Mouse (Mus musculus) embryonic stem cell, embryonic (primary cell): Measurements from ENCODE around the gene Rpl12.

Experiments
- CTCF ChIA-PET, 4 experiments: fragments of 300-600 bp in 2 of 4; fragments of 350-600 bp in 2 of 4; sonication (Branson Sonifier 250); formaldehyde crosslinking; loops; one replicate each; lab custom pipeline; 2022; ENCODE audit warnings: inconsistent platforms in 2 of 4; lab: Charles Lee
- POLR2A ChIA-PET, 4 experiments: fragments of 300-600 bp in 2 of 4; fragments of 350-600 bp in 2 of 4; sonication (Branson Sonifier 250); formaldehyde crosslinking; loops; one replicate each; lab custom pipeline; 2022; ENCODE audit warnings: antibody characterized with exemption in 4 of 4, inconsistent platforms in 1 of 4; lab: Charles Lee

The Rpl12 gene

DNA sequence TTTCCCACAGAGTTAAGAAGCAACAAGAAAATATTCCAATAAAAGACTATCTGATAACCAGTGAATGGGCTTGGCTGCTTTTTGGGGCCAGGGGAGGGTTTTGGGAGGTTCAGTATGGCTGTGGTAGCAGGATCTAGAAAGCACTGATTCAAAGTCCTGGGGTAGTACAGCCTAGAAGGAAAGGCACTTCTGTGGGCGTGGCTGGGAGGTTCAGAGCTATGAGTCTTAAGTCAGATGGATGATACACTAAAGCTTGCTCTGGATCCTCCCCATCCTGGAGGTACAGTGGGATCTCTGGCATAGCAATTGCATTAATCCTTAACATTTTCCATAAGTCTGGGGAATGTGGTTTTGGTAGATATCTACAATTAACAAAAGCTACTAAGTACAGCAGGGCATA lies 2.6 kb downstream of the Rpl12 start:
- CTCF ChIA-PET = no interaction called here
- POLR2A ChIA-PET = interaction anchor here (0.7 to 13.5 kb wide), 39 partner anchors 9 to 483 kb away, joined by 3 to 403 read pairs (median 7); partner anchors contain the start of genes Slc2a8 (in 3 of the 4) and Garnl3 (in 2 of the 4)

DNA sequence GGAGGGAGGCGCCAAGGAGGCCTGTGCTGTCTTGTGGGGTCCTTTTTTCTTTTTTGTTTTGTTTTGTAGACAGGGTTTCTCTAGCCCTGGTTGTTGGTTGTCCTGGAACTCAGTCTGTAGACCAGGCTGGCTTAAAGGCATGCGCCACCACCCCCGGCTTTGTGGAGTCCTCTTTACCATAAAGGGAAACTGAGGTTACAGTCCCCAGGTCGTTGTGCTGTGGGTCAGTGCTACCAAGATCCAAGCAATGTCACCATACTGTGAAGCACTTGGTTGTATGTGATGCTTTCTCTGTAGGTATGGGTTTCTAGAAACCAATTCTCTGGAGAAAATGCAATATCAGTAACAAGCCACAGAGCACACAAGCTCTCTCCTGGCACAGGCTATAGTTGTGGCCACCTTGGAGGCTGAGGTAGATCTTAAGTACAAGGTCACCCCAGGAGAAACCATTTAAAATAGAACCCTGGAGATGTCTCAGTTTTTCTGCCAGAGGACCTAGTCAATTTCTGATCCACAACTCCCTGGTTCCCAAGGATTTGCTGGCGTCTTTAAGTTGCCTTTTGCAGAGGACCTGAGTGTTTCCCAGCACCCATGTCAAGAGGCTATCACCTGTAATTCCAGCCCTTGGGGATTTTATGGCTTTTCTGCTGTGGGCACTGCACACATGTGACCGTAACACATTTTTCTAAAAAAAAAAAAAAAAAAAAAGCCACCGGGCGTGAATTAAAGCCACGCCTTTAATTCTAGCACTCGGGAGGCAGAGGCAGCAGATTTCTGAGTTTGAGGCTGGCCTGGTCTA lies 3.5 kb downstream of the Rpl12 start:
- POLR2A ChIA-PET = interaction anchor here (0.6 to 13.5 kb wide), 40 partner anchors 8 to 565 kb away, joined by 3 to 403 read pairs (median 6); partner anchors contain the start of genes Slc2a8 (in 4 of the 4) and Garnl3 (in 2 of the 4)
- CTCF ChIA-PET = no interaction called here

DNA sequence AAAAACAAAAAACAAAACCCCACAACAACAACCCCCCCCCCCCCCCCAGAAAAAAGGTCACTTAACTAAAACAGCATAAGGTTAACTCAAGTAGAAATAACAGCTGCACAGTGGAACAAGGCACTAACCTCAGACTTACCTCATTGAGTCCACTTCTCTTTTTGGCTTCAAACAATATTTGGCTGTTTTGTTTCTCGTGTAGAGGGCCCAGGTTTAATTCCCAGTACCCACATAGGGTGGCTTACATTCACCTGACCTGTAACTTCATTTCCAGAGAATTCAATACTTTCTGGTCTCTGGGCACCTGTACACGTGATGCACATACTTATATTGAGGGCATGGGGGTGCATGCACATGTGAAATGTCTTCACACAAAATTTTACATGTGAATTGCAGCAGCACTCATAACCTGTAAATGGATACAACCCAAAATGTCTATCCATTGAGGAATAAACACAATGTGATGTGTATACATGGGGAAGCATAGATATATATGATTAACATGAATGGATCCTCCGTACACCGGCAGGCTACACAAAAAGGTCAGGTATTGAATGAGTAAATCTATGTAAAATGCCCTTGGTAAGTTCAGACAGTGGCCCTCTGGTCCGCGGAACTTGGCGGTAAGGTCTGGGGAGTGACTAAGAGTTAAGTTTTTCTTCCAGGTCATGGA lies 4.3 kb downstream of the Rpl12 start:
- ChIA-PET CTCF (interaction anchor here in 1 of 4 experiments (0.6 kb wide), 1 partner anchor 1025 kb away, joined by 4 read pairs; no protein-coding TSS in a partner anchor), POLR2A (interaction anchor here (0.6 to 13.5 kb wide), 44 partner anchors 8 to 566 kb away, joined by 3 to 403 read pairs (median 6); partner anchors contain the start of genes Slc2a8 (in 4 of the 4) and Garnl3 (in 2 of the 4))

GRCm38 (mm10) chr2:32966184-32966688 lies 4.9 kb downstream of the Rpl12 start:
- ChIA-PET POLR2A (interaction anchor here (0.5 to 4.1 kb wide), 53 partner anchors 8 to 625 kb away, joined by 3 to 80 read pairs (median 4); partner anchors contain the start of genes Garnl3 (in 3 of the 4), Slc2a8 (in 3 of the 4) and Ralgps1 (in 1 of the 4)), CTCF (interaction anchor here in 2 of 4 experiments (0.6 to 1.1 kb wide), 2 partner anchors 27 to 661 kb away, joined by 3 to 5 read pairs; no protein-coding TSS in a partner anchor)

GRCm38 (mm10) chr2:32966689-32967631 lies 5.6 kb downstream of the Rpl12 start:
- POLR2A ChIA-PET = interaction anchor here (0.5 to 4.1 kb wide), 60 partner anchors 9 to 625 kb away, joined by 3 to 80 read pairs (median 4); partner anchors contain the start of genes Garnl3 (in 3 of the 4), Slc2a8 (in 3 of the 4) and Ralgps1 (in 1 of the 4)
- CTCF ChIA-PET = interaction anchor here in 3 of 4 experiments (0.6 to 1.1 kb wide), 3 partner anchors 27 to 660 kb away, joined by 3 to 5 read pairs (median 3); no protein-coding TSS in a partner anchor

GRCm38 (mm10) chr2:32968024-32968614 lies 6.8 kb downstream of the Rpl12 start:
- ChIA-PET POLR2A (interaction anchor here (0.6 to 4.1 kb wide), 21 partner anchors 8 to 163 kb away, joined by 3 to 80 read pairs (median 6); partner anchors contain the start of genes Slc2a8 (in 4 of the 4) and Garnl3 (in 1 of the 4)), CTCF (interaction anchor here in 2 of 4 experiments (0.5 to 1.6 kb wide), 2 partner anchors 14 to 87 kb away, joined by 4 to 6 read pairs; partner anchors contain the start of gene Slc2a8 (in 1 of the 2))

- ChIA-PET POLR2A (interaction anchor here (0.6 to 4.1 kb wide), 24 partner anchors 8 to 511 kb away, joined by 3 to 80 read pairs (median 6); partner anchors contain the start of genes Slc2a8 (in 4 of the 4), Lrsam1 (in 2 of the 4), Rpl12 (in 2 of the 4) and Garnl3 (in 1 of the 4)), CTCF (interaction anchor here in 1 of 4 experiments (1.0 to 1.6 kb wide), 2 partner anchors 13 to 41 kb away, joined by 3 to 6 read pairs; partner anchors contain the start of gene Slc2a8)
These were observed 8.0 kb downstream of the Rpl12 start for GRCm38 (mm10) chr2:32969326-32969725.

DNA sequence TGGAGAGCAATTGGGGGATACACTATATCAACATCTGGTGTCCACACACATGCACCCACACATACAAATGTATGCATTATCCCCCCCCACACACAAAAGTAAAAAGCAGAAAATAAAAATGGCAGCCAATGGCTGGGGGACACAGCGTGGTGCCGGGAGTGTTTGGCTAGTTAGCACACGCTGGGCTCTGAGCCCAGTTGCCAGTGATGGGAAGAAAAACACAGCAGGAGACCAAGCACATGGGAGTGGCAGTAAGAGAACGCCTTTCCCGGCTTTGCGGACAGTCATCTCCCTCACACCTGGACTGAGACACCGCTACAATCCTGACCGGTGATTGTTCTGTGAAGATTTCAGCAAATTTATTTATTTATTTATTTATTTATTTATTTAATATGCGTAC lies 9.9 kb downstream of the Rpl12 start:
- ChIA-PET POLR2A (interaction anchor here in 3 of 4 experiments (0.6 to 17.2 kb wide), 18 partner anchors 8 to 1666 kb away, joined by 3 to 290 read pairs (median 3); partner anchors contain the start of genes Lrsam1 (in 3 of the 3), Rpl12 (in 3 of the 3), Slc2a8 (in 3 of the 3) and Garnl3 (in 1 of the 3)), CTCF (interaction anchor here in 1 of 4 experiments (1.1 kb wide), 1 partner anchor 43 kb away, joined by 4 read pairs; no protein-coding TSS in a partner anchor)

- ChIA-PET POLR2A (interaction anchor here in 2 of 4 experiments (0.6 to 17.2 kb wide), 10 partner anchors 8 to 72 kb away, joined by 3 to 290 read pairs (median 3); partner anchors contain the start of genes Lrsam1 (in 2 of the 2), Rpl12 (in 2 of the 2) and Slc2a8 (in 1 of the 2)), CTCF (interaction anchor here in 1 of 4 experiments (0.8 kb wide), 1 partner anchor 13 kb away, joined by 3 read pairs; the partner anchor contains the start of genes Lrsam1 and Rpl12)
These were observed 12.9 kb downstream of the Rpl12 start for GRCm38 (mm10) chr2:32974216-32974615.

DNA sequence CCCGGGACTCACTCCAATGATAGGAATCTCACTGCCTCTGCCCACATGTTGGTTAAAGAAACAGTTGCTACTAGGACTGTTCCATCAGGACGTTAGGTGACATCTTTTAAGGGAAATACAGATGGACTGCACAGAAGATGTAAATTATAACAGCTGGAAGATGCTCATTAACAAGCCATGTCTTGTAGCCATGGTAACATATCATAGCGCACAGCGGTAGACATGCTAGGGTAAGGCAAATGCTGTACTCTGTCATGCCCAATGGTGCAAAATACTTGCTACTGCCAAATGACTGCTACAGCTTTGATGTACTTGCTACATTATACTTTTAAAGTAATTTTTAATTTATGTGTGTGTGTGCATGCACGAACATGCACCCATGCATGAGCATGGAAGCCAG lies 15.8 kb downstream of the Rpl12 start:
- CTCF ChIA-PET = interaction anchor here in 1 of 4 experiments (1.5 kb wide), 1 partner anchor 49 kb away, joined by 5 read pairs; no protein-coding TSS in a partner anchor
- POLR2A ChIA-PET = interaction anchor here in 3 of 4 experiments (1.1 to 17.2 kb wide), 5 partner anchors 9 to 48 kb away, joined by 3 to 290 read pairs (median 21); partner anchors contain the start of genes Lrsam1 (in 3 of the 3) and Rpl12 (in 3 of the 3)

GRCm38 (mm10) chr2:32978675-32979074 lies 17.3 kb downstream of the Rpl12 start:
- ChIA-PET CTCF (interaction anchor here in 2 of 4 experiments (1.0 to 1.6 kb wide), 3 partner anchors 39 to 51 kb away, joined by 3 to 5 read pairs (median 3); no protein-coding TSS in a partner anchor), POLR2A (interaction anchor here in 3 of 4 experiments (0.6 to 17.2 kb wide), 7 partner anchors 9 to 40 kb away, joined by 4 to 290 read pairs (median 15); partner anchors contain the start of genes Lrsam1 (in 2 of the 3) and Rpl12 (in 2 of the 3))

- POLR2A ChIA-PET = interaction anchor here (0.7 to 17.2 kb wide), 17 partner anchors 9 to 406 kb away, joined by 3 to 290 read pairs (median 4); partner anchors contain the start of genes Lrsam1 (in 4 of the 4), Rpl12 (in 4 of the 4) and Garnl3 (in 1 of the 4)
- CTCF ChIA-PET = interaction anchor here (0.6 to 1.6 kb wide), 8 partner anchors 10 to 369 kb away, joined by 3 to 6 read pairs (median 3); no protein-coding TSS in a partner anchor
These were observed 18.3 kb downstream of the Rpl12 start for GRCm38 (mm10) chr2:32979675-32980074.

GRCm38 (mm10) chr2:32981281-32981680 lies 19.9 kb downstream of the Rpl12 start:
- ChIA-PET CTCF (interaction anchor here in 2 of 4 experiments (0.9 to 2.1 kb wide), 7 partner anchors 28 to 421 kb away, joined by 3 to 14 read pairs (median 5); no protein-coding TSS in a partner anchor), POLR2A (interaction anchor here (0.6 to 17.2 kb wide), 25 partner anchors 10 to 458 kb away, joined by 3 to 290 read pairs (median 9); partner anchors contain the start of genes Lrsam1 (in 3 of the 4), Rpl12 (in 3 of the 4), Garnl3 (in 2 of the 4) and Angptl2 (in 1 of the 4))

GRCm38 (mm10) chr2:32981725-32982271 lies 20.4 kb downstream of the Rpl12 start, which contains the start of gene Slc2a8:
Gene Slc2a8, minus strand, starts transcription at chr2:32982083.
- ChIA-PET CTCF (interaction anchor here (0.6 to 2.1 kb wide), 40 partner anchors 9 to 1522 kb away, joined by 3 to 14 read pairs (median 4); partner anchors contain the start of genes Garnl3 (in 2 of the 4), Lrsam1 (in 1 of the 4), Rpl12 (in 1 of the 4) and Tor2a (in 1 of the 4)), POLR2A (interaction anchor here (0.6 to 17.2 kb wide), 88 partner anchors 8 to 721 kb away, joined by 3 to 290 read pairs (median 4); partner anchors contain the start of genes Lrsam1 (in 3 of the 4), Rpl12 (in 3 of the 4), Angptl2 (in 2 of the 4) and Garnl3 (in 2 of the 4))
